Mouse (Mus musculus): ENCODE results near the gene Rasal1. TPM values are rescaled to one million over a fixed set of nuclear protein-coding genes. Genes with fewer than 3 reads are reported as not detected.

The Rasal1 gene
- polyA plus RNA-seq, 1 experiment: 6.4 TPM

DNA sequence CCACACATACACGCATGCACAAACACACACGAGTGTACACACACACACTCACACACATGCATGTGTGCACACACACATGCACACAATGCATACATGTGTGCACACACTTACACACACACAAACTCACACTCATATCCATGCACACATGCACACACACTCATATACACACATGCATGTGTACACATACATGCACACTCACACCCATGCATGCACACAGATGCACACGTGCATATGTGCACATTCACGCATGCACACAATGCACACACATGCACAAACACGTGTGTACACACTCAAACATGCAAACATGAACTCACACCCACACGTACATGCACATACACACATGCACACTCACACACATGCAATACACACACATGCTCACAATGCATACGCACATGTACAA lies 8.5 kb upstream of the Rasal1 start:
- TF ChIP-seq GATA1 (IDR thresholded peaks at IDR 0.05; ENCODE audit: low read length): no peak

- no peak for TF ChIP-seq GATA1 (IDR thresholded peaks at IDR 0.05; ENCODE audit: low read length)
These were observed 5.1 kb upstream of the Rasal1 start for GRCm38 (mm10) chr5:120643365-120644085.

DNA sequence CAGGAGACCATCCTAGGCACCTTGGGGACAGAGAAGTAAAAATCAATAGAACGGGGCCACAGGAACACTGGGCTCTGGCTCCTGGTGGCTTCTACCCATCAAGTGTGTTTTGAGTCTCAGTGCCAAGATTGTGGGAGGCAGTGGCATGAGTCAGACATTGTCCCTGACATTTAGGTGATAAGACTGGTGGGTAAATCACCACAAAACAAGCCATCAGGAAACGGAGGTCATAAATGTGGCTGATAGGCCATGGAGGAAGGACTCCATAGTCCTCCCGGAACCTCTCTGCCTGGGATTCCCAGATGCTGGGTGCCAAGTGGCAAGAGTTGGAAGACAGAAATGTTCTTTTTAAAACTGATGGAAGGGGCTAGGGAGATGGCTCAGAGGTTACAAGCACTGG lies 4.4 kb upstream of the Rasal1 start:
- no peak for TF ChIP-seq GATA1 (IDR thresholded peaks at IDR 0.05; ENCODE audit: low read length)

- no peak for TF ChIP-seq GATA1 (IDR thresholded peaks at IDR 0.05; ENCODE audit: low read length)
These were observed 2.8 kb upstream of the Rasal1 start for GRCm38 (mm10) chr5:120645851-120646250.

- TF ChIP-seq GATA1 (IDR thresholded peaks at IDR 0.05; ENCODE audit: low read length): no peak
These were observed 1.3 kb upstream of the Rasal1 start for GRCm38 (mm10) chr5:120647361-120647760.

DNA sequence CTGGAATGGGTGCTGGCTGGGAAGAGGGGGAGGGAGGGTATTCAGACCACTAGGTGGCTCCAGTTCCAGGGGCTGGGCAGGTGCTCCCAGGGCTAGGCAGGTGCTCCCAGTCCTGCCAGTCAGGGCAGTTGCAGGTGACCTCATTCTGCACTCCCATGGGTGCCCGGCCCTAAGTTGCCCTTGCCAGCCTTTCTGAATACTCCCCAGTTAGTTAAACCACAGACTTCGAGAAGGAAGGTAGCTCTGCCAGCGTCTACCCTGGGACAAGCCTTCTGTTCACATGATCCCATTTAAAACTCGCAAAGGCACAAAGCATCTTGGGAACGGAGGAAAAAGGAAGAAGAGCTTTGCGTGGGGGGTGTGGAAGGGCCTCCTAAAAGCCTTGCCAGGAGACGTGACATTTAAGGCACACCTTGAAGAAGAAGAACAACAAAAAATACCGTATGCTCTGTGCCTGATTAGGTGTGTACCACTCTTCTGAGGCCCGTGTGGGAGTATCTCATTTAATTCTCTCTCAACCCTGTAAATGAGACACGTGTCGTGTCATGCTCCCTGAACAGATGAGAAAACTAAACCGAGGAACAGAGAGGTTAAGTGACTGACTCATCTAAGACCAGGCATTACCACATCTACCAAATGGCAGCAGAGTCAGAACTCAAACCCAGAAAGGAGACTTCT lies 659 bp upstream of the Rasal1 start:
- no peak for TF ChIP-seq GATA1 (IDR thresholded peaks at IDR 0.05; ENCODE audit: low read length)

- no peak for TF ChIP-seq GATA1 (IDR thresholded peaks at IDR 0.05; ENCODE audit: low read length)
These were observed 842 bp downstream of the Rasal1 start for GRCm38 (mm10) chr5:120649374-120649933.

- no peak for TF ChIP-seq GATA1 (IDR thresholded peaks at IDR 0.05; ENCODE audit: low read length)
These were observed 1.3 kb downstream of the Rasal1 start for GRCm38 (mm10) chr5:120649938-120650337.

DNA sequence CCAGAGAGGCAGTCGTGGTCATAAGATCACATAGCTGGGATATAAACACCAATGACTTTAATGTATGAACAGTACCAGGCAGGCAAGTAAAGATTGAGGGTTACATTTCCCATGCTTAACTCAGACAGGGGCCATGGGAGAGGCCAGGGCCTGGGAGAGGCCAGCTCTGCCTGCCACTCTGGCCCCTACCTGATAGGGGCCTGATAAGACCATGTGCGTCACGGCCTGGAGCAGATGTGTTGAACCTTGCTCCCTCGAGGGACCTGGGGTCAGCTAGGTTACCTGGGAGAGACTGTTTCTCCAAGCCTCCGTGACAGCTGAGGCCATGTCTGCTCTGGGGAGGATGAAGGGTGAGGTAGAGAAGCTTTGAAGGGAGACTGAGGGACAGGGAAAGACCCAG lies 2.6 kb downstream of the Rasal1 start:
- TF ChIP-seq GATA1 (IDR thresholded peaks at IDR 0.05; ENCODE audit: low read length): no peak

- TF ChIP-seq GATA1 (IDR thresholded peaks at IDR 0.05; ENCODE audit: low read length): no peak
These were observed 4.5 kb downstream of the Rasal1 start for GRCm38 (mm10) chr5:120652915-120653701.

DNA sequence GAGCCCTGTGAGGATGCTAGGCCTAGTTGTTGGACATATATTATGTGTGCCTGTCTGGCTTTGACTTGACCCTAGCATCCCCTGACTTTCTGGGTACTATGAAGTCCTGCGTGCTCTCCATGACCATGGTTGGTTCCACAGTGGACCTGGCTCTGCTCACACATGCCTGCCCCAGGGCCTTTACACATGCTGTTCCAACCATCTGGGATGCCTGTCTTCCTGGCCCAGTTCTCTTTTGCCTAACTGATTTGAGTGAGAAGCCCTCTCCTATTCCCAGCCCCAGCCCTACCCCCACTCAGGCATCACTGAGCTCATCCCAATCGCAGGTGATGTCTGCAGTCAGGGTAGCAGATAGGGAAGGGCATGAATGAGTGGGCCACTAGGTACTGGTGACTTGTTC lies 5.3 kb downstream of the Rasal1 start:
- no peak for TF ChIP-seq GATA1 (IDR thresholded peaks at IDR 0.05; ENCODE audit: low read length)

DNA sequence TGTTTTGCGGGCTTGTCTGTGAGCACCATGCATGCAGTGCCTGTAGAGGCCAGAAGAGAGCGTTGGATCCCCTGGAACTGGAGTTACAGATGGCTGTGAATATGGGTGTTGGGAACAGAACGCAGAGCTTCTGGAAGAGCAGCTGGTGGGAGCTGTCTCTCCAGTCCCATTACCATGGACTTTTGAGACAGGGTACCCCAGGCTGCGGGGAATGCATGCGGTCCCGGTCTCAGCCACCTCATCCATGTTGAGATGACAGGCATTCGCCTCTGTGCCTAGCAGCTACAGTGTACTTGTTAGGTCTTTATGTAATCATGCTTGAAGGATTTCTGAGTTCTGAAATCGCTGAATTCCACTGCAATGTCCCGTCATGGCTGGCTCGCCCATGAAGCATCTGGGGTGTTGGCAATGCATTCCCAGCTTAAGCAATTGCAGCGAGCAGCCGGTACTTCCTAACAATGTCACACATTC lies 7.7 kb downstream of the Rasal1 start:
- TF ChIP-seq GATA1 (IDR thresholded peaks at IDR 0.05; ENCODE audit: low read length): no peak

- no peak for TF ChIP-seq GATA1 (IDR thresholded peaks at IDR 0.05; ENCODE audit: low read length)
These were observed 12.2 kb downstream of the Rasal1 start for GRCm38 (mm10) chr5:120660816-120661215.

- TF ChIP-seq GATA1 (IDR thresholded peaks at IDR 0.05; ENCODE audit: low read length): no peak
These were observed 16.3 kb downstream of the Rasal1 start for GRCm38 (mm10) chr5:120664888-120665287.

GRCm38 (mm10) chr5:120668761-120669160 lies 20.1 kb downstream of the Rasal1 start:
- no peak for TF ChIP-seq GATA1 (IDR thresholded peaks at IDR 0.05; ENCODE audit: low read length)

DNA sequence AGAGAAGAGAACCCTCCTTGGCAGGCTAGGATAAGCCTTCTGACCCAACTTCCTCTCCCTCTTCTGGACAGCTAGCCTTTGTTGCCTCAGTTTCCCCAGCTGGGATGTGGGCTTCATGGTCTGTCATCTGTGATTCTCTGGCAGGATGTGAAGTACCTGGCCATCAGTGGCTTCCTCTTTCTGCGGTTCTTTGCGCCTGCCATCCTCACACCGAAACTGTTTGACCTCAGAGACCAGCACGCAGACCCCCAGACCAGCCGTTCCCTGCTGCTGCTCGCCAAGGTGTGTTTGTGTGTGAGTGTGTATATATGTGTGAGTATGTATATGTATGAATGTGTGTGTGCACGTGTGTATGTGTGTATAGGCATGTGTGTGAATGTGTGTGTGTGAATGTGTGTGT lies 21.5 kb downstream of the Rasal1 start:
- no peak for TF ChIP-seq GATA1 (IDR thresholded peaks at IDR 0.05; ENCODE audit: low read length)
